Mouse (Mus musculus): ENCODE data around the gene Masp2. TPM values are rescaled to one million over a fixed set of nuclear protein-coding genes. Genes with fewer than 3 reads are reported as not detected.
A peak's percentile ranks its signal among the peaks of the same experiment; 100 is the strongest.

Gene Masp2
- polyA plus RNA-seq, 1 experiment from 2014 or later = 6.8 TPM

- H3K27me3 ChIP-seq (replicated peaks; ENCODE audit: control insufficient read depth, insufficient read depth, low read length) = no peaks in the 10 kb centered on the region
- DNase-seq (ENCODE audit: low spot score) (no peak), ATAC-seq (replicated peaks; ENCODE audit: low FRiP score) (no peak)
- H3K27ac ChIP-seq (ENCODE audit: low read depth, low read length) = no peak overlapping the region
- H3K36me3 ChIP-seq (ENCODE audit: control insufficient read depth, insufficient read depth, low read length) = peaks cover 49% of the 10 kb centered on the region
- H3K4me3 ChIP-seq (ENCODE audit: low read depth, low read length) = no peak overlapping the region
- H3K4me1 ChIP-seq (replicated peaks; ENCODE audit: control insufficient read depth, insufficient read depth, low read length) = peaks cover 13% of the 10 kb centered on the region; the same call in 1 of the 2 replicates
- 93% methylated on average over 9 of the region's 9 CpGs for WGBS
- no peak overlapping the region for H3K4me2 ChIP-seq
- H3K9me3 ChIP-seq (ENCODE audit: control insufficient read depth, low read length) = no peaks in the 10 kb centered on the region
- no peak overlapping the region for H3K9ac ChIP-seq (ENCODE audit: low read depth, low read length)
Measured at GRCm38 (mm10) chr4:148580765-148581164, 21.6 kb upstream of the Masp2 start.

GRCm38 (mm10) chr4:148581422-148581821, 20.9 kb upstream of the Masp2 start:
- ATAC-seq (replicated peaks; ENCODE audit: low FRiP score) (no peak), DNase-seq (ENCODE audit: low spot score) (no peak)
- Histone ChIP-seq H3K9me3 (ENCODE audit: control insufficient read depth, low read length) (no peaks in the 10 kb centered on the region), H3K9ac (ENCODE audit: low read depth, low read length) (no peak overlapping the region), H3K4me3 (ENCODE audit: low read depth, low read length) (no peak overlapping the region), H3K27ac (ENCODE audit: low read depth, low read length) (no peak overlapping the region), H3K4me2 (no peak overlapping the region), H3K27me3 (replicated peaks; ENCODE audit: control insufficient read depth, insufficient read depth, low read length) (no peaks in the 10 kb centered on the region), H3K4me1 (replicated peaks; ENCODE audit: control insufficient read depth, insufficient read depth, low read length) (peaks cover 13% of the 10 kb centered on the region; the same call in 1 of the 2 replicates), H3K36me3 (ENCODE audit: control insufficient read depth, insufficient read depth, low read length) (peaks cover 43% of the 10 kb centered on the region)
- 87% methylated on average over 5 of the region's 5 CpGs for WGBS

- H3K4me2 ChIP-seq = no peak overlapping the region
- DNase-seq (ENCODE audit: low spot score) = no peak
- peaks cover 18% of the 10 kb centered on the region; the same call in 1 of the 2 replicates for H3K4me1 ChIP-seq (replicated peaks; ENCODE audit: control insufficient read depth, insufficient read depth, low read length)
- H3K9ac ChIP-seq (ENCODE audit: low read depth, low read length) = no peak overlapping the region
- H3K36me3 ChIP-seq (ENCODE audit: control insufficient read depth, insufficient read depth, low read length) = peaks cover 31% of the 10 kb centered on the region
- WGBS = 31% methylated on average over 4 of the region's 4 CpGs
- H3K27me3 ChIP-seq (replicated peaks; ENCODE audit: control insufficient read depth, insufficient read depth, low read length) = no peaks in the 10 kb centered on the region
- no peaks in the 10 kb centered on the region for H3K9me3 ChIP-seq (ENCODE audit: control insufficient read depth, low read length)
- peak; percentile 69 for ATAC-seq (replicated peaks; ENCODE audit: low FRiP score)
- H3K4me3 ChIP-seq (ENCODE audit: low read depth, low read length) = no peak overlapping the region
- no peak overlapping the region for H3K27ac ChIP-seq (ENCODE audit: low read depth, low read length)
Measured at GRCm38 (mm10) chr4:148583257-148583656, 19.1 kb upstream of the Masp2 start.

- DNase-seq (ENCODE audit: low spot score) (no peak), ATAC-seq (replicated peaks; ENCODE audit: low FRiP score) (no peak)
- 38% methylated on average over 9 of the region's 9 CpGs for WGBS
- no peak overlapping the region for H3K9ac ChIP-seq (ENCODE audit: low read depth, low read length)
- H3K27ac ChIP-seq (ENCODE audit: low read depth, low read length) = no peak overlapping the region
- H3K36me3 ChIP-seq (ENCODE audit: control insufficient read depth, insufficient read depth, low read length) = peaks cover 6% of the 10 kb centered on the region
- H3K4me1 ChIP-seq (replicated peaks; ENCODE audit: control insufficient read depth, insufficient read depth, low read length) = peaks cover 22% of the 10 kb centered on the region; the same call in 1 of the 2 replicates
- H3K9me3 ChIP-seq (ENCODE audit: control insufficient read depth, low read length) = no peaks in the 10 kb centered on the region
- no peak overlapping the region for H3K4me3 ChIP-seq (ENCODE audit: low read depth, low read length)
- H3K27me3 ChIP-seq (replicated peaks; ENCODE audit: control insufficient read depth, insufficient read depth, low read length) = no peaks in the 10 kb centered on the region
- no peak overlapping the region for H3K4me2 ChIP-seq
Measured at GRCm38 (mm10) chr4:148586648-148587047, 15.7 kb upstream of the Masp2 start.

- H3K27me3 ChIP-seq (replicated peaks; ENCODE audit: control insufficient read depth, insufficient read depth, low read length) = no peaks in the 10 kb centered on the region
- H3K4me2 ChIP-seq = no peak overlapping the region
- H3K4me1 ChIP-seq (replicated peaks; ENCODE audit: control insufficient read depth, insufficient read depth, low read length) = peaks cover 22% of the 10 kb centered on the region
- H3K27ac ChIP-seq (ENCODE audit: low read depth, low read length) = no peak overlapping the region
- 71% methylated on average over 9 of the region's 9 CpGs for WGBS
- H3K4me3 ChIP-seq (ENCODE audit: low read depth, low read length) = no peak overlapping the region
- no peak overlapping the region for H3K9ac ChIP-seq (ENCODE audit: low read depth, low read length)
- ATAC-seq (replicated peaks; ENCODE audit: low FRiP score) = no peak
- H3K9me3 ChIP-seq (ENCODE audit: control insufficient read depth, low read length) = no peaks in the 10 kb centered on the region
- H3K36me3 ChIP-seq (ENCODE audit: control insufficient read depth, insufficient read depth, low read length) = peaks cover 7% of the 10 kb centered on the region
- DNase-seq (ENCODE audit: low spot score) = no peak
Measured at GRCm38 (mm10) chr4:148588793-148589192, 13.6 kb upstream of the Masp2 start.

- 69% methylated on average over 6 of the region's 8 CpGs for WGBS
Measured at GRCm38 (mm10) chr4:148589565-148589964, 12.8 kb upstream of the Masp2 start.

GRCm38 (mm10) chr4:148590421-148591170, 11.8 kb upstream of the Masp2 start:
- DNase-seq (ENCODE audit: low spot score) (peak; percentile 70), ATAC-seq (replicated peaks; ENCODE audit: low FRiP score) (no peak)
- no peaks in the 10 kb centered on the region for H3K9me3 ChIP-seq (ENCODE audit: control insufficient read depth, low read length)
- no peaks in the 10 kb centered on the region for H3K27me3 ChIP-seq (replicated peaks; ENCODE audit: control insufficient read depth, insufficient read depth, low read length)
- WGBS = 4% methylated on average over 18 of the region's 18 CpGs
- H3K4me2 ChIP-seq = peak overlapping the region; percentile 90
- peak overlapping the region; percentile 66 for H3K9ac ChIP-seq (ENCODE audit: low read depth, low read length)
- H3K27ac ChIP-seq (ENCODE audit: low read depth, low read length) = peak overlapping the region; percentile 71
- peaks cover 25% of the 10 kb centered on the region for H3K36me3 ChIP-seq (ENCODE audit: control insufficient read depth, insufficient read depth, low read length)
- peaks cover 22% of the 10 kb centered on the region for H3K4me1 ChIP-seq (replicated peaks; ENCODE audit: control insufficient read depth, insufficient read depth, low read length)
- peak overlapping the region; percentile 96 for H3K4me3 ChIP-seq (ENCODE audit: low read depth, low read length)

More at GRCm38 (mm10) chr4:148589565-148589964, 12.8 kb upstream of the Masp2 start:
- Histone ChIP-seq H3K9ac (ENCODE audit: low read depth, low read length) (no peak overlapping the region), H3K4me1 (replicated peaks; ENCODE audit: control insufficient read depth, insufficient read depth, low read length) (peaks cover 22% of the 10 kb centered on the region), H3K4me3 (ENCODE audit: low read depth, low read length) (no peak overlapping the region), H3K9me3 (ENCODE audit: control insufficient read depth, low read length) (no peaks in the 10 kb centered on the region), H3K27me3 (replicated peaks; ENCODE audit: control insufficient read depth, insufficient read depth, low read length) (no peaks in the 10 kb centered on the region), H3K36me3 (ENCODE audit: control insufficient read depth, insufficient read depth, low read length) (peaks cover 15% of the 10 kb centered on the region), H3K4me2 (no peak overlapping the region), H3K27ac (ENCODE audit: low read depth, low read length) (no peak overlapping the region)
- ATAC-seq (replicated peaks; ENCODE audit: low FRiP score) (no peak), DNase-seq (ENCODE audit: low spot score) (no peak)

- H3K27me3 ChIP-seq (replicated peaks; ENCODE audit: control insufficient read depth, insufficient read depth, low read length) = no peaks in the 10 kb centered on the region
- DNase-seq (ENCODE audit: low spot score) = peak; percentile 94
- H3K36me3 ChIP-seq (ENCODE audit: control insufficient read depth, insufficient read depth, low read length) = peaks cover 31% of the 10 kb centered on the region
- under 1% methylated on average over 47 of the region's 50 CpGs for whole genome bisulfite sequencing
- peak; percentile 98 for ATAC-seq (replicated peaks; ENCODE audit: low FRiP score)
- H3K9ac ChIP-seq (ENCODE audit: low read depth, low read length) = peak within 1 kb of the TSS; percentile 94
- peak within 1 kb of the TSS; percentile 90 for H3K4me2 ChIP-seq
- no peaks in the 10 kb centered on the region for H3K9me3 ChIP-seq (ENCODE audit: control insufficient read depth, low read length)
- peak within 1 kb of the TSS; percentile 79 for H3K27ac ChIP-seq (ENCODE audit: low read depth, low read length)
- peak within 1 kb of the TSS; percentile 96 for H3K4me3 ChIP-seq (ENCODE audit: low read depth, low read length)
- peaks cover 22% of the 10 kb centered on the region for H3K4me1 ChIP-seq (replicated peaks; ENCODE audit: control insufficient read depth, insufficient read depth, low read length)
Measured at GRCm38 (mm10) chr4:148591171-148591630, 11.2 kb upstream of the Masp2 start, which contains the start of gene Srm. Srm (plus strand) TSS chr4:148591503.

All from liver, embryonic 11.5 days (tissue).